Mouse (Mus musculus): Measurements from ENCODE around the gene Acvr2b.

Gene Acvr2b

GRCm38 (mm10) chr9:119408898-119409664 lies 7.2 kb downstream of the Acvr2b start:
- no peak for DNase-seq

GRCm38 (mm10) chr9:119409864-119410263 lies 7.9 kb downstream of the Acvr2b start:
- no peak for DNase-seq

- DNase-seq: no peak
Observed at GRCm38 (mm10) chr9:119418025-119418424, 16.1 kb downstream of the Acvr2b start.

GRCm38 (mm10) chr9:119419852-119420438 lies 18.0 kb downstream of the Acvr2b start:
- DNase-seq: no peak

GRCm38 (mm10) chr9:119425217-119425975 lies 23.5 kb downstream of the Acvr2b start:
- DNase-seq: peak; percentile 43

GRCm38 (mm10) chr9:119425976-119426415 lies 24.1 kb downstream of the Acvr2b start:
- DNase-seq: no peak

GRCm38 (mm10) chr9:119426483-119426882 lies 24.6 kb downstream of the Acvr2b start:
- DNase-seq: no peak

- peak; percentile 87 for DNase-seq
Observed at GRCm38 (mm10) chr9:119430311-119430710, 28.4 kb downstream of the Acvr2b start.

- no peak for DNase-seq
Observed at GRCm38 (mm10) chr9:119435855-119436254, 33.9 kb downstream of the Acvr2b start.

- DNase-seq: no peak
Observed at GRCm38 (mm10) chr9:119438065-119438464, 36.1 kb downstream of the Acvr2b start.

GRCm38 (mm10) chr9:119438498-119439000 lies 36.6 kb downstream of the Acvr2b start:
- no peak for DNase-seq

GRCm38 (mm10) chr9:119444738-119445429 lies 43.0 kb downstream of the Acvr2b start, which contains the start of gene Exog:
Exog (plus strand) TSS chr9:119444943.
- peak; percentile 97 for DNase-seq

- DNase-seq: no peak
Observed at GRCm38 (mm10) chr9:119445737-119446136, 43.8 kb downstream of the Acvr2b start.

- DNase-seq: no peak
Observed at GRCm38 (mm10) chr9:119455967-119456366, 54.0 kb downstream of the Acvr2b start.

GRCm38 (mm10) chr9:119457122-119457521 lies 55.2 kb downstream of the Acvr2b start:
- DNase-seq: no peak

GRCm38 (mm10) chr9:119460410-119460809 lies 58.5 kb downstream of the Acvr2b start:
- DNase-seq: peak; percentile 68

GRCm38 (mm10) chr9:119465056-119465455 lies 63.1 kb downstream of the Acvr2b start:
- no peak for DNase-seq

- DNase-seq: peak; percentile 40
Observed at GRCm38 (mm10) chr9:119465595-119465994, 63.7 kb downstream of the Acvr2b start.

- no peak for DNase-seq
Observed at GRCm38 (mm10) chr9:119469691-119470353, 67.9 kb downstream of the Acvr2b start.

GRCm38 (mm10) chr9:119472412-119472918 lies 70.5 kb downstream of the Acvr2b start:
- DNase-seq: no peak

GRCm38 (mm10) chr9:119473011-119473410 lies 71.1 kb downstream of the Acvr2b start:
- DNase-seq: peak; percentile 31

- DNase-seq: no peak
Observed at GRCm38 (mm10) chr9:119473608-119474164, 71.8 kb downstream of the Acvr2b start.
